Mouse (Mus musculus): ENCODE measurements at regions not wholly inside any gene's neighbourhood (a gene's known extent, or its start where the extent isn't known, plus 50 kb on each side); places are given as distances from the start of the nearest gene placed in this dataset.
A peak's percentile ranks its signal among the peaks of the same experiment; 100 is the strongest.

DNA sequence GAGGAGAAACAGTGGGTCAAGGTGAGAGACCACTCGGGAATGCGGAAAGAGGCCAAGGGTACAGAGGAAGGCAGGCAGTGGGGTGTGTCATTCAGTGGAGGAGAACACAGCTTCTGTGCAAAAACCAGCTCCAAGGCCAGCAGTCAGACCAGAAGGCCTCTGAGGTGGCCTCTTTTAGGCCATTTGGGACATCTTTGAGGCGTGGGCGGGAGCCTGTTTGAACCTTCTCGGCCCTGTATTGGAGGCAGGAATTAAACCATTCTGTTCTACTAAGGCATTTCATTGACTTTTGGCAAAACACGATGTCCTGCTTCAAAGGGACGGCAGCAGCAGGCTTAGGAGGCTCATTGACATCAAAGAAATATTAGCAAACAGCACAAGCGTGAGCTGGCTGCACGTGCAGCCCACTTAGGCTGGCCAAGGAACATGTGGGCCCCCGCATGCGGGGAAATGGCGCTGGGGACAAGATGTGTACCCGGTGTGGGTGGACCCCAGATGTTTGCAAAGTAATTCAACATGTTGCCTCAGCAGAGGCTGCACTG, 190.8 kb upstream of the Zmiz1 start:
- DNase-seq (ENCODE audit: low spot score in 2 of 2), result no peak

DNA sequence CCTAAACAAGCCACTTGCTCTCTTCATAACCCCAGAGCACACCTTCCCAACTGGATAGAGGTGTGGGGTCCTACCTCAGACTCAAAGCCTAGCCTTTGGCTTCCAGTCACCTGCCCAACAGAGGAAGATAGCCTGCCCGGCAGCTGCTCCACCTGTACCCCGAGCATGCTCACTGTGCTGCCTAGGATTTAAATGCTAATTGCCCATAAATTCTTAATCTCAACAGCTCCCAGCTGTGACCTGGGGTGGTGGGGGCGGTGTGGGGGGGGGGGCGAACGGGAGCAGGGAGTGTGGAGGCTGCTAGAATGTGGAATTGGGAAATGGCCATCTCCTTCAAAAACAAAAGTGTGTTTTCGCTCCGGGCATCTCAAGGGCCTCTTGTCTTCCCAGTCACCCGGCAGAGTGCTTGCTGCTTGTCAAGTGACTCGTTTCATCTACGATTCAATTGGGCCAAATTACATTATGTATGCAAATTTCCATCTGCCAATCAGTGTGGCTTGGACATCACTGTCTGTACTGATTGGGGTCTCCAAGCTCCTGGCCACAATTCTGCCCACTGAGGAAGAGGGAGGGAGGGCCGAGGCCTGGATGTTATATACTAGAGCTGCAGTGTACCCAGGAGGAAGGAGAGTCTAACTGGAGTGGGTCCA, 188.6 kb upstream of the Zmiz1 start:
- peak in 1 of 2 experiments; percentile 14 for DNase-seq (ENCODE audit: low spot score in 2 of 2)

DNA sequence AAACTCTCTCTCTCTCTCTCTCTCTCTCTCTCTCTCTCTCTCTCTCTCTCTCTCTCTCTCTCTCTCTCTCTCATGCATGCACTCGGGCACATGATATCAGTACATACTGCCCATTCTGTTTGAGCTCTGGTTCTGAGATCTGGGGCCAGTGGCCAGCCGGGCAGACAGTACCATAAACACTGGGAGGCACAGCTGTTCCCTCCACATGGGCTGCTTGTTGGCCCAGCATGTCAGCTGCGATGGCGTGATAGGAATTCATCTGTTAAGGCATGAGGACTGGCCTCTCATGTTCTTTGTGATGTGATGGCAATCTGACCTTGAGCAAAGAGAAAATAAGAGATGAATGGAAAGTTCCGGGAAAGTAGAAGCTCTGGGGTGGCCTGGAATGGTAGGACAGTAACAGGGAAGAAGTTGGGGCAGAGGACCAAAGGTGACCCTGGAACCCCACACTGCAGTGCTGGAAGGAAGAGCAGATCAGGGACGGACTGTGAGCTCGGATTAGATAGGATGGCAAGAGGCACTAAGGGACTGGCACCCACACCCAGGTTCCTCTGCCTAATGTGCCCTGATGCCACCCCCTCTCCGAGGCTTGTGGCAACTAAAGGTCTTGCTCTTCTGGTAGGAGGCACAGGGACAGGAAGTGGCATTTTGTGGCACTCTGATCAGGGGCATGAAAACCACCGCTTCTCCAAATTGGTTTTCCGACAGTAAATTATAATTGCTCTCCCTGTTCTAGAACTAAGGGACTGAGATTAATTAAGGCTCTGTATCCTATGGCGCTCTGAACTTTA, 186.4 kb upstream of the Zmiz1 start:
- DNase-seq (ENCODE audit: low spot score in 2 of 2), result peak in 1 of 2 experiments; percentile 33

DNA sequence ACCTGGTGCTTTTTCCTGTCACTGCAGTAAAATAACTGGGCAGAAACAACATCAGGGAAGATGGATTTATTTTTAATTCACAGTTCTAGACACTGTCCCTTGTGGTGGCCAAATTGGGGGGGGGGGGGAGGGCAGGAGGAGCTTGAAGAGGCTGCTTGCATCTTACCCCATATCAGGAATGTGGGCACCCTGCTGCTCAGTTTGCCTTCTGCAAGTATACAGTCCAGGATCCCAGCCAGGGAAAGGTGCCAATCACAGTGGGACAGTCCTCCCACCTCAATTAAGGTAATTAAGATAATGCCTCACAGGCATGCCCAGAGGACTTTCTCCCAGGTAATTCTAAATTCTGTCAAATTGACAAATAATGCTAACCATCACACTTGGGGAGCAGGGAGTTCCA, 179.2 kb upstream of the Zmiz1 start:
- no peak for DNase-seq (ENCODE audit: low spot score in 2 of 2)

DNA sequence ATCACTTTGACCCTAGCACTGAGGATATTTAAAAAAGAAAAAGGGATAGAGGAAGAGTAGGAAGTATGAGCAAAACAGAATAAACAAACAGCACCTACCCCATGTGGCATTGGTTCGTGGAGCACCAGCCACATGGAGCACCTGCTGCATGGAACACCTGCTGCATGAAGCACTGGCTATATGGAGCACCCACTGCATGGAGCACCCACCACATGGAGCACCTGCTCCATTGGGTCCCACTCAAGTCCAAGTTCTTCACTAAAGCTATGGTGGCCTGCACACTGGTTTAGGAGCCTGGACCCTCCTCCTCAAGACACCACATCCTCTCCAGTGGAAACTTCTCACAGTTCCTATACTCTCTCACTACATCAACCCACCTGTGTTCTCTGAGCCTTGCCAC, 166.4 kb upstream of the Zmiz1 start:
- DNase-seq (ENCODE audit: low spot score in 2 of 2), result no peak

DNA sequence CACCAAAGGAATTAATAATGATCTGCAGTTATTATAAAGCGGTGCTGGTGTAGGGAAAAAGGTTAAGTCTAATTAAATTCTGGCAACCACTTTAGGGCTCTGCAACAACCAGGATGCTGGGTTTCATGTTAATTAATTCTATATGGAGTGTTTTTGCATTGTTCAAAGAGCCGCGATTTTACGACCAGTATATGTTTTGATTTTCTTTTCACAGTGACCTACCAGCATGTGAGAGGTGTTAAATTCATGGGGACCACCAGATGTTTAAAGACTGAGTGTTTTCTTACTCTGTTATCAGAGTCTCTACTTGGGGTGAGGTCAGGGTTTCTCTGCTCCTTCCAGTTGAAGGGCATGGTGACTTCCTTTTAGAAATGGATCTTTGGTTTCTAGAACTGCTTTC, 164.8 kb upstream of the Zmiz1 start:
- DNase-seq (ENCODE audit: low spot score in 2 of 2), result no peak

DNA sequence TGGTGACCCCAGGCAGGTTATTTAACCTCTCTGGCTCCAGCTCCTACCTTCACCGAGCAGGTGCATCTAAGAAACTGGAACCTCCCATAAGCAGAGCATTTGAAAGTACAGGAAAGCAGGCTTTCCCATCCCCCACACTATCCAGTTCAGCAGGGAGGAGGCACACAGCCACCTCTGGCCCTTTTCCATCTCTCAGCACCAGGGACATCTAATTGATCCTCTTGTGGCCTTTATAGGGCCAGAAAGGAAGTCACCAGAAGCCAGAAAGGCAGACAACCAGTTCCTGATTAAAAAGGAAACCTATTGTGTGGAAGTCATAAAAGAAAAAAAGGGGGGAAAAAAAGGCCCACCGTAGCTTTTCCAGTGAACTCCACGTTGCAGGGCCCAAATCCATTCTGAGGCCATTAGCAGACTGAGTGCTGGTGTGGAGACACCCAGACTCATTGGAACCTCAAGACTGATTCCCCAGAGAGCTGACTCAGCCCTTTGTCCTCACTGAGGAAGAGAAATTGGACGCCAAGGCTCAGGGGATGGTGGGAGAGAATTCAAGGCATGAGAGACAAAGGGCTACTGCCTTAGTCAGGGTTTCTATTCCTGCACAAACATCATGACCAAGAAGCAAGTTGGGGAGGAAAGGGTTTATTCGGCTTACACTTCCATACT, 163.2 kb upstream of the Zmiz1 start:
- DNase-seq (ENCODE audit: low spot score in 2 of 2), result no peak

DNA sequence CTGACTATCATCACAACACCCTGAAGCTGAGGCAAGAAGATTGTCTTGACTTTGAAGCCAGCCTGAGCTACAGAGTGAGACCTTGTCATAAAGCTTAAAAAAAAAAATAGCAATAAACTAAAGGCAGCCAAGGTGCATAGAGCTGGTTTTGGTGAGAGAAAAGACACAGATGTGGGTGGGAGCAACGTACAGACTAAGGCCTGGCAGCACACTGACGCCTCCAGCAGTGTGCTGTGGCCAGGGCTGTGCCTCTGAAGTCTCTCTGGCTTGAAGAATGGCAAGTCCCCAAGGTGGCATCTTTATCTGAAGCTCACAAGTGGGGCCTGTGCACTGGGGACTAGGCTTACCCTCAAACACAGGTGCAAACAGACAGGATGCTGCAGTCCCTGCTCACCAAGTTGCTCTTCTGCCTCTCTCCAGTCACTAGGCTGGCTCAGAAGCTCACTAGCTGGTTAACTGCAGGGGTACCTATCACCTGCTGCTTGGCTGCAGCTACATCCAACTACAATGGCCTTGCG, 159.3 kb upstream of the Zmiz1 start:
- DNase-seq (ENCODE audit: low spot score in 2 of 2), result no peak

DNA sequence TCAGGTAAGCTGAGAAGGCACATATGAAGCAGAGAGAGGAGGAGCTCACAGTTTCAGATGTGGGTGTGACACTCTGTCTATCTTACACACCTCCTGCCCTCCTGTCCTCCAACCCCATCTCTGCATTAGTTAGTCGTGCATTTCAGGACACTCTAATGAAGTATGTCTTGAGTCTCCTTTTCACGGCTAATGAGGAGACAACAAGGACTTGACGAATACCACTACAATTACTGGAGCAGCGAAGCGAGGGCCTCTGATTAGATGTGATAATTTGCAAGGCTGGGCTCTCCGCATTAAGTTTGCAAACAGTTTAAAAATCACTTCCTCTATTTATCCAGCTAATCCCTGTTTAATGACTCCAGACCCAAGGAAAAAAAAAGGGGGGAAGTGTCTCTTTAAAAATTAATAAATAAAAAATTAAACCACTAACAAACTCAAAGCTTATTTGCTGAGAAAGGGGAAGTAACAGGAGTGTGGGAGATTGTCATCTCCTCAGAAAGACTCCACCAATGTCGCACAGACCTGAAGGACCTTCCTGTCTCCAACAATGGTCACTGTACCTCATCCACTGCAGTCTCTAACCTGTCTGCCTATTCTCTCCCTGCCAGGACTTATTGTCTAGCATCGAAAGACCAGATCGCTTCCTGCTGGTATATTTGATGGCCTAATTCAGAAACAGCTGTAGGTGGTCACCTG, 157.5 kb upstream of the Zmiz1 start:
- DNase-seq (ENCODE audit: low spot score in 2 of 2), result no peak

DNA sequence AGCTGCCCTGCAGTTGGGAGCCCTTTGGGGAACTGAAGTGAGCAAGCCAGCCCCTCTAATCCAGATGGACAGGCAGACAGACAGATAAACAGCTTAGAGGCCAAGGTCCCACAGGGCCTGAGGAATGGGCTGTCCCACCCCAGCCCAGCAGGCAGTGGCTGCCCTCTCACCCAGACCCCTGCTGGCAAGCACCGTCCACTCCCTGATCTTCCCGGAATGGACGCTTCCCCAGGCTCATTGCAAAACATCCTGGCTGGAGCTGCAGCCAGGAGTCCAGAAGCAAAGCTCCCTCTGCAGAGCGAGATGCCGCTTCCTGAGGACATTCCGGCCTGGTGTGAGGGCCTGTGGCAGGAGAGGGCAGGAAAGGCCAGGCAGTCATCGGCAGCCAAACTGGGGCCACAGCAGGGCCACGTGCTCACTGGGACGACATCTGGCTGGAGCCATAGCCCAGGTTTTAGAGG, 154.6 kb upstream of the Zmiz1 start:
- no peak for DNase-seq (ENCODE audit: low spot score in 2 of 2)

DNA sequence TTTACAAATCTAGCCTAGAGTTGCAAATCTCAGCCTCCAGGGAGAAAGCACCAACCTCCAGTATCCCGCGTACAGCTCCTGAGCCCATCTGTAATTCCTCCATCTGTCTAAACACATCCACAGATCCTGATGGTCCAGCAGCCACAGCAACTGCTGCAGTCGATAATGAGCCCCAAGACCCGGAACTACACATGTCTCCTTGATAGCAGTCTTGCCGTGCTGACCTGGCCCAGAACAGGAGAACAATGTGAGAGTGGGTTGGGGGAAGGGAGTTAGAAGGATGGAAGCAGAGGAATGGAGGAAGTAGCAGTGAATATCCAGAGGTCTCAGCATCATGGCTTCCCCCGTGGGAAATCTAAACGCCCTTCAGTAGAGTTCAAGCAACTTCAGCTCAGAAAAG, 152.8 kb upstream of the Zmiz1 start:
- DNase-seq (ENCODE audit: low spot score in 2 of 2), result no peak

DNA sequence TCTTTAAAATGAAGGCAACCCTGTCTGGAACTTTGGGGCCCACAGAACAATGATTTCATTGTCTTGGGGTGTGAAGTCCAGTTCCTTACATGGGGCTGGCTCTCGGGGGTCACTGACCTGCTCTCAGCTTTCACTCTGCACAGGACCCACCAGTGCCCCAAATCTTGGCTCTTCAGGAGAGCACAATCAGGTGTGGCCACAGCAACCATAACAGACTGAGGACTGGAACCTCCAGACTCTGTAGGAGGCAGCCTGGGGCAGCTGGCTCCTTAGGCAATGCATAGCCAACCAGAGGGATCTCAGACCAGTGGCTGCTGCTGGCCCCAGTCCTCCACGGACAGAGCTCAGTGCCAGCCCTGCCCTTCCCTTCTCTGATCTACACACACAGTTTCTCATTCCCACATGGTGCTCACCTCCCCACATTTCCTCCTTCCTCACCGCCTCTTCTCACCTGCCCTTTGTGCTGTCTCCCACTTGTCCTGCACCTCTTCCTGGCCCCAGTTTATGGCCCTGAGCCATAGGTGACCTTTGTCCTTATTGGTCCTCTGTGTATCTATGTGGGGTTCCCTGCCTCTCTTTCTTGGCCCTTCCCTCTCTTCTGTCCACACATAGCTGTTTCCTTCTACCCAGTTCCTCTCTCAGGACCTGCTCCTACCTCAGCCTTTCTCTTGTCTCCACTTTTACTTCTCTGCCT, 151.9 kb upstream of the Zmiz1 start:
- DNase-seq (ENCODE audit: low spot score in 2 of 2), result no peak

DNA sequence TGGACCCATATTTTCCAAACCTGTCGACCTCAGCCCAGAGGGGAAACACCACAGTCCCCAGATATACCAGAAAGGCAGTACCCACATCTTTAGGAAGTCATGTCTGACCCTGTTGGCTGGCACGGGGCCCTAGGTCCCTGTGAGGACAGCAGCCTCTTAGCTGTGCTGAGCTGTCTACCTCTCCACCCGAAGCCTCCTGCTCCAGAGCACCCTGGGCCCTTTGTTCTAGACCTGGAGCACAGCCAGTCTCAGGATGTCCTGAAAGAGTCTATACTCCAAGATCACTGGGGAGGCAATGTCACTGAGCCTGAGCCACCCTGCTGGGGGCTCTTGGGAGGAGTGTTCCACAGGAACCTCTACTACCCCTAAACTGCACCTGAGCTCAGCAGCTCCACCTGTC, 150.9 kb upstream of the Zmiz1 start:
- DNase-seq (ENCODE audit: low spot score in 2 of 2), result no peak

DNA sequence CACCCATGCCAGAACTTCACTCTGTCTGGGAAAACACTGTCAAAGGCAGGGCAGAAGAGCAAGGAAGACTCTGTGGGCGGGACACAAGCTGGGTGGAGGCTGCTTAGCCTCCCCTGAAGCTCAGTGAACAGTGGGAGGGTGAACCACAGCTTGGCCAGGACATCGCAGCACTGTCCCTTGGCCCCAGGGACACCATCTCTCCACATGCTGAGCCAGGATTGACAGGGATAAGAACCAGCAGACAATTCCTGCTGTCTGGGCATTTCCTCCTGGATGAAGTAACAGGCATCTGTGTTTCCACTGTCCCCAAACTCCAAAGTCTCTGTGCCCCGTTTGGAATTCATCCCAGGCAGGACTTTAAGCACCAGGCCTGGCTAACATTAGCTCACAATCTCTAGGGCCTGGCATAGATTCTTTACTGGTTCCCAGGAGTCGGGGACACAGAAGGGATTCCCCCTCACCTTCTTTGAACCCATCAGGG, 148.3 kb upstream of the Zmiz1 start:
- DNase-seq (ENCODE audit: low spot score in 2 of 2), result no peak

DNA sequence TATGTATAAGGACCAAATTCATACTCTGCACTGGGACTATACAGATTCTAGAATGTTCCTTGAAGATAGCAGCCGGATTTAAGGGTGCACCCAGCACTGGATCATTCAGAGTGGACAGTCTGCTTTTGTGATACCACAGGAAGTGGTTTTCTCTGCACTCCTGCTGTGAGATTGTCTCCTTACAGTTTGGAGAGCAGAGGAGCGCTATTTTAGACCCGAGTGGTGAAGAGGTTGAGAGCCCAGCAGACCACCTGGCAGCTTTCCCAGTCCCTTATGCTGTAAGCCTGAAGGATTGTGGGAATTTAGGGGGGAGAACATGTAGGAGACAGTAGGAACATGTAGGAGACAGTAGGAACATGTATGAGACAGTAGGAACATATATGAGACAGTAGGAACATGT, 147.5 kb upstream of the Zmiz1 start:
- DNase-seq (ENCODE audit: low spot score in 2 of 2), result no peak

DNA sequence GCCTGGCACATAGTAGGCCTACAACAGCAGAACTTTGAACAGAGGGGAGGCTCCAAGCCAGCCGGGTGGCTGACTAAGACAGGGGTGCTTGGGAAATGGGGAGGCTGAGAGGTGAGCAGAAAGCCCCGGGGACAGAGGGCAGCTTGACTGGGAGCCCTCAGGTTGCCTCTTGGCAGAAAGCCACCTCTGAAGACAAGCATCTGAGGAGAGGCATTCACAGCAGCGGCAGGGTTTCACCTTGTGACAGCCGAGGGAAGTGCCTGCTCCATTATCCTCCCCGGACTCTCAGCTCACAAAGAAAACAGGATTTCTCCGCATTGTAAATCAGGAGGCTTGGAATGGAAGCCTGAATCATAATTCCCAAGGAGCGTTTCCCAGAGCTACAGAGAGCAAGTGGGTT, 146.8 kb upstream of the Zmiz1 start:
- no peak for DNase-seq (ENCODE audit: low spot score in 2 of 2)

DNA sequence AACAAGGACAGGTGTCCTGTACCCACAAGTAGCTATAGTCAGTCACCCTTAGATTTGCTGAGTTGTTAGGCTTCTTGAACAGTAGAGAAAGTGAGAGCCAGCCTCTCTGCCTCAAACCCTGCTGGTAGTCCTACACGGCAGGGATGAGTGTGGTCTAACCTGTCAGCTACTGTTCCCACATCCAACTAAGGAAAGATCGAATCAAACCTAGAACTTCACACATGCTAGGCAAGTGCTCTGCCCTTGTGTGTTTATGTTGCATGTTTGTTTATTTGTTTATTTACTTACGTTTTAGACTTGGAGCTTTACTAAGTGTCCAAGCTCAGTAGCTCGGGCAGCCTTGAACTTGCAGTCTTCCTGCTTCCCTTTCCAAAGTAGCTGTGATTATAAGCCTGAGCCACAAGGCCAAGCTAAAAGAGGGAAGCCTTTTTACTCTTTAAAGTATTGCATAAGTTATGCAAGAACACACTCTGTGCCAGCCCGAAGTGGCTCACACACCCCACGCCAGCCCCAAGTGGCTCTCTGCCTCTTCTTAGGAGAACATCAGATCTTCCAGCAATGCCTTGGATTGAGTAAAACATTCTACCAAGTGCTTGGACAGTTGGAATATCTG, 146.1 kb upstream of the Zmiz1 start:
- DNase-seq (ENCODE audit: low spot score in 2 of 2), result no peak

DNA sequence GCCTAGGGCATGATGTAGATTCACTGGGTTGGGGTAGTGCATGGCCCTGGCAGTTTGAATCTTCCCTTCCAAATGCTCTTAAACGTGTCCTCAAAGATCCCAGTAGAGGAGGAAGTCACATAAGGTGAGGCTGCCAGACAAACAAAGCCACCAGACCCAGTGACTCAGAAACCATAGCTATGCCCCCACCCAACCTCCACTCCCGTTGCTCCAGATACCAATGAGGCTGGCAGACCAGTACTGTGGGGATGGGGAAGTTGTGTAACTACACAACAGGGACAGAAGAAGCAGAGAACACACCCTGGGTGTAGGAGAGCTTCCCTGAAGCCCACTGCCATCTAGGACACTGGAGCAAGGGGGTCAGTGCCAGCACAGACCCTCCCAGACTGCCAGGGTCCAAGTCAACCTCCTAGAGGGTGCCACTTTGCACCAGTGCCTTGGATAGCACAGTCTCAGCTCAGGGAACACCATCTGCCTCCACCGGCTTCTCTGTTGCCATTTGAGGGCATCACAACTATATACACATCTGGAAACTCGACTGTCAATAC, 145.2 kb upstream of the Zmiz1 start:
- DNase-seq (ENCODE audit: low spot score in 2 of 2), result no peak

DNA sequence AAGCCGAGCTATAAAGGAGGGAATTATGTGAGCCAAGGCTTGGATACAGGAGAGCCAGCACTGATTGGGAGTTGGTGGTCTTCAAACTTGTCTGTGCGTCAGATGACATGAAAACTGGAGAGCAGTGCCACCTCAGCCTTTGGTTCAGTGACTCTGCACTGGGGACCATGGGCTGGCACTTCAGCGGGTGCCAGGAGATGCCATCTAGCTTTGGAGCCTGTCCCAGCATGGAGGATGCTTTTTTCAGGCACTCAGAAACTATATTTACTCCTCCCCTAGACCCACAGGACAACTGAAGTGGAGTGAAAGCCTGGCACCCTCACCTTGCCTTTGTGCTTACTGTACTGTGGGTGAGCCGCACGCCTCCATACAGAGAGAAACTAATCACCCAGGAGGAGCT, 142.5 kb upstream of the Zmiz1 start:
- DNase-seq (ENCODE audit: low spot score in 2 of 2), result no peak
